Mouse (Mus musculus): Measurements from ENCODE around the gene Cpn2. TPM values are rescaled to one million over a fixed set of nuclear protein-coding genes. Genes with fewer than 3 reads are reported as not detected.

The Cpn2 gene
- polyA plus RNA-seq, 1 experiment from 2014 or later, result 3.6 TPM

DNA sequence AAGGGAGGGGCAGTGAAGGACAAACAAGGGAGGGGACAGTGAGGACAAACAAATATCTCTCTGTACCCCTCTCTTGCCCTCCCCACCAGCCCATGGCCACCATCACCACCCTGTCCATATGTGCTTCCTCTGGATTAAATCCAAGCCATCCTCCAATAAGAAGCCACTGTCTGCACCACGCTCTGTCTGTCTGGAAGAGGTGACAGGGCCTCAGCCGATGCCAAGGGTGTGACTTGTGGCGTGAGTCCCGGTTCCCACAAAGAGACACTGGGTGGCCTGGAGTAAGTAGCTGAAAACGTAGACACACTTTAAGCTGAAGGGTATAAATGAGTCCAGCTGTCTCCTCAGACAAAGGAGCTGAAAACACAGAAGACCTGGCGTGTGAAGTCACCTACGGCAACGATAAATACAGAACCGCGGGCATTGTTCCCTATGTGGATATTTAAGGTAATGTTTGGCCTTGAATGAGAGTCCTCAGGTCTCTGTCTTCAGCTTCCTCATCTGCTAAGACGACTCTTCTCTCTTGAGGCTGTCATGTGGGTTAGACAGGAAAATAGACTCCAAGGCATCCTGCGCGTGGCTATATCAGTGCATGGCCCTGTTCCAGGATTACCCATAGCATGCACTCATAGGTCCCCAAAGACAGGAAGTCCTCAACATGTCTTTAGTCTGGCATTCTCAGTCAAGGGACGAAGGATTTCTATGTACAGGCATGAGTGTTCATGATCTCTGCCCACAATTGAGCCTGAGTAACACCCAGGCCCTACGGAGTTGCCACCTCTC lies 8.4 kb upstream of the Cpn2 start:
- WGBS (ENCODE audit: insufficient replicate concordance), result 63% methylated on average over 15 of the region's 15 CpGs
- no peak for ATAC-seq (ENCODE audit: insufficient read depth)
- Histone ChIP-seq H3K36me3 (replicated peaks) (no peaks in the 10 kb centered on the region), H3K9ac (no peak overlapping the region), H3K27me3 (peaks cover 8% of the 10 kb centered on the region; the same call in 1 of the 2 replicates), H3K9me3 (replicated peaks) (no peaks in the 10 kb centered on the region), H3K4me2 (no peak overlapping the region), H3K4me1 (replicated peaks) (no peaks in the 10 kb centered on the region), H3K27ac (replicated peaks) (no peak overlapping the region), H3K4me3 (replicated peaks) (no peak overlapping the region)

DNA sequence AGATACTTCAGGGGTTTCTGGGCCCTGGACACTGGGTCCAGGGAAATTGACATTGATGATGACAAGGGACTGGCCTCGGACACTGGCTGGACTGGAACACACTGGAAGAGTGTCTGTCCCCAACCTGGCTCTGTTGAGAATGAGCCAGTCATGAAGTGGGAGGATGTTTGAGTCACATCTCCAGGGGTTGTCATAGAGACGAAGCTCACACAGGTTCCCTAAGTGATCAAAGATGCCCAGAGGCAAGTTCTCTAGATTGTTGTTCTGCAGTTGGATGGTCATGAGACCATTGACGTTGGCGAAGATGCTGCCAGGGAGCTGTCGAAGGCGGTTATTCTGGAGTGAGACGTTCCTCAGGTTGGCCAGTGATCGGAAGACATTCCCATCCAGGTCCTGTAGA lies 5.8 kb upstream of the Cpn2 start:
- no peaks in the 10 kb centered on the region for H3K36me3 ChIP-seq (replicated peaks)
- no peak overlapping the region for H3K9ac ChIP-seq
- no peaks in the 10 kb centered on the region for H3K27me3 ChIP-seq
- no peak overlapping the region for H3K4me2 ChIP-seq
- no peak overlapping the region for H3K27ac ChIP-seq (replicated peaks)
- no peaks in the 10 kb centered on the region for H3K9me3 ChIP-seq (replicated peaks)
- no peak for ATAC-seq (ENCODE audit: insufficient read depth)
- H3K4me1 ChIP-seq (replicated peaks), result no peaks in the 10 kb centered on the region
- H3K4me3 ChIP-seq (replicated peaks), result no peak overlapping the region
- 67% methylated on average over 8 of the region's 8 CpGs for WGBS (ENCODE audit: insufficient replicate concordance)

DNA sequence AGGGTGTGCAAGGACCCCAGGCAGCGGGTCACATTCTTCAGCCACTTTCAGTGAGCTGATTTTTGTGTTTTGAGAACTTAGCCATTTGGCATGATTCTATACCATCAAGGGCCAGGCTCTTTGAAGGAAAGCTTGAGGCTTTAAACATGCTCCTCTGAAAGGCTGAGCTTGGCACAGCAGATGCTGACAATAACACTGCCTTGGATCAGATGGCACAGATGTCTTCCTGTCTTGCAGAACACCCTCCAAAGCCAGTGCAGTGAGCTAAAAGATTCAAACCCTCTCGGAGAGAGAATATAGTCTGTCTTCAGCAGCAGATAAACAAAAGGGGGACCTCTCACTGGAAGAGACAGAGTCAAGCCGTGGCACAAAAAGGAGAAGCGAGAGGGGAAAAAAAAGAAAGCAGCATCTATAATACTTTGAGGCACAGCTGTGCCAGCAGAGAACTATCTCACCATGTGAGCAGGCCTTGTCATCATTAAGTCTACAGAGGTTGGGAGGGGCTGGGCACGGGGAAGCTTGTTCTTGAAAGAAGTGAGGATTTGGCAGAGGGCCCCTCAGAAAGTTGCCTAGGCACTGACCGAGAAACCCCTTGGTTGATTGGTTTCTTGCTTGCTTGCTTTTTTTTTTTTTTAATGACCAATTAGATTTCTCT lies 4.8 kb upstream of the Cpn2 start:
- WGBS (ENCODE audit: insufficient replicate concordance), result 51% methylated on average over 6 of the region's 6 CpGs
- Histone ChIP-seq H3K9me3 (replicated peaks) (no peaks in the 10 kb centered on the region), H3K9ac (no peak overlapping the region), H3K4me2 (no peak overlapping the region), H3K27ac (replicated peaks) (no peak overlapping the region), H3K36me3 (replicated peaks) (no peaks in the 10 kb centered on the region), H3K4me3 (replicated peaks) (no peak overlapping the region), H3K27me3 (no peaks in the 10 kb centered on the region), H3K4me1 (replicated peaks) (no peaks in the 10 kb centered on the region)
- ATAC-seq (ENCODE audit: insufficient read depth), result no peak

GRCm38 (mm10) chr16:30271223-30271761 lies 4.0 kb upstream of the Cpn2 start:
- H3K36me3 ChIP-seq (replicated peaks), result no peaks in the 10 kb centered on the region
- no peak overlapping the region for H3K9ac ChIP-seq
- H3K4me3 ChIP-seq (replicated peaks), result no peak overlapping the region
- no peak overlapping the region for H3K27ac ChIP-seq (replicated peaks)
- no peaks in the 10 kb centered on the region for H3K27me3 ChIP-seq
- H3K4me2 ChIP-seq, result no peak overlapping the region
- 54% methylated on average over 8 of the region's 8 CpGs for WGBS (ENCODE audit: insufficient replicate concordance)
- no peaks in the 10 kb centered on the region for H3K9me3 ChIP-seq (replicated peaks)
- no peaks in the 10 kb centered on the region for H3K4me1 ChIP-seq (replicated peaks)
- ATAC-seq (ENCODE audit: insufficient read depth), result no peak

DNA sequence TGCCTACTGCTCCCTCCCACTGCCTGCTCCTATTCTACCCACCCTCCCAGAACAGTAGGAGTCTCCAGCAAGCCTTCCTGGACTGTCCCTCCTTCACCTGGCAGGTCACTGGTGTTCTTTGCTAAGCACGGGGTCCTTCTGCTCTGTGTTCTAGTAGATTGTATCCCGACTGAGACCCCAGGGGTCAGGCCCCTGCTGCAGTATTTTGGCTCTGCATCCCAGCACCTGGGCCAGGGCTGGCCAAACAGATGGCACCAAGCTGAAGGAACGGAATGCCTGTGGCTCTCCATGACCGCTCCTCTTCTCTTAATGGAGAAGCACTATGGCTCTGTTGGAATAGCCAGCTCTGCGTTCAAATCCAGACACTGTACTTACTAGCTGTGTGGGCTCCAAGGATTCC lies 738 bp downstream of the Cpn2 start:
- no peak overlapping the region for H3K27ac ChIP-seq (replicated peaks)
- ATAC-seq (ENCODE audit: insufficient read depth), result no peak
- H3K27me3 ChIP-seq, result no peaks in the 10 kb centered on the region
- peak overlapping the region; percentile 52 for H3K4me2 ChIP-seq
- WGBS (ENCODE audit: insufficient replicate concordance), result 65% methylated on average over 5 of the region's 5 CpGs
- no peaks in the 10 kb centered on the region for H3K36me3 ChIP-seq (replicated peaks)
- H3K4me3 ChIP-seq (replicated peaks), result peak overlapping the region; percentile 42
- H3K4me1 ChIP-seq (replicated peaks), result 0 out of 2 replicates have a peak, but pooled peaks cover 2% of the 10 kb centered on the region
- no peak overlapping the region for H3K9ac ChIP-seq
- no peaks in the 10 kb centered on the region for H3K9me3 ChIP-seq (replicated peaks)

GRCm38 (mm10) chr16:30265611-30266010 lies 1.7 kb downstream of the Cpn2 start:
- H3K4me2 ChIP-seq, result peak overlapping the region; percentile 27
- no peak for ATAC-seq (ENCODE audit: insufficient read depth)
- H3K36me3 ChIP-seq (replicated peaks), result no peaks in the 10 kb centered on the region
- H3K9me3 ChIP-seq (replicated peaks), result no peaks in the 10 kb centered on the region
- no peak overlapping the region for H3K9ac ChIP-seq
- WGBS (ENCODE audit: insufficient replicate concordance), result 30% methylated on average over 4 of the region's 4 CpGs
- no peak overlapping the region for H3K4me3 ChIP-seq (replicated peaks)
- no peak overlapping the region for H3K27ac ChIP-seq (replicated peaks)
- no peaks in the 10 kb centered on the region for H3K27me3 ChIP-seq
- 0 out of 2 replicates have a peak, but pooled peaks cover 2% of the 10 kb centered on the region for H3K4me1 ChIP-seq (replicated peaks)

DNA sequence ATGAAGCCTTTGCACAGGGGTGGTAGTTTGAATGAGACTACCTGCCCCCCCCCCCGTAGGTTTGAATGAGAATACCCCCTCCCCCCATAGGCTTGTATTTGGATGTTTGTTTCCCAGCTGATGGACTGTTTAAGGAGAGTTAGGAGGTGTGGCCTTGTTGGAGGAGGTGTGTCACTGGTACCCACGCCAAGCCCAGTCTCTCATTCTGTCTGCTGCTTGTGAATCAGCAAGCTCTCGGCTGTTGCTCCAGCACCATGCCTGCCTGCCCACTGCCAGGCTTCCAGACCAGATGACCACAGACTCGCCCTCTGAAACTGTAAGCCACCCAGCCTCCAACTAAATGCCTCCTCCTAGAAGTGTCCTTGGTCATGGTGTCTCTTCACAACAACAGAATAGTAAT lies 4.1 kb downstream of the Cpn2 start:
- no peak overlapping the region for H3K9ac ChIP-seq
- H3K4me2 ChIP-seq, result no peak overlapping the region
- H3K27me3 ChIP-seq, result no peaks in the 10 kb centered on the region
- H3K27ac ChIP-seq (replicated peaks), result no peak overlapping the region
- no peaks in the 10 kb centered on the region for H3K9me3 ChIP-seq (replicated peaks)
- no peaks in the 10 kb centered on the region for H3K36me3 ChIP-seq (replicated peaks)
- ATAC-seq (ENCODE audit: insufficient read depth), result no peak
- H3K4me1 ChIP-seq (replicated peaks), result peaks cover 6% of the 10 kb centered on the region; the same call in 1 of the 2 replicates
- no peak overlapping the region for H3K4me3 ChIP-seq (replicated peaks)
- WGBS (ENCODE audit: insufficient replicate concordance), result 43% methylated on average over 4 of the region's 4 CpGs

GRCm38 (mm10) chr16:30262664-30263063 lies 4.6 kb downstream of the Cpn2 start:
- no peak overlapping the region for H3K4me3 ChIP-seq (replicated peaks)
- H3K4me2 ChIP-seq, result no peak overlapping the region
- no peak overlapping the region for H3K27ac ChIP-seq (replicated peaks)
- no peak for ATAC-seq (ENCODE audit: insufficient read depth)
- no peak overlapping the region for H3K9ac ChIP-seq
- WGBS (ENCODE audit: insufficient replicate concordance), result 0% methylated on average over 2 of the region's 2 CpGs
- no peaks in the 10 kb centered on the region for H3K9me3 ChIP-seq (replicated peaks)
- H3K4me1 ChIP-seq (replicated peaks), result peaks cover 10% of the 10 kb centered on the region
- H3K27me3 ChIP-seq, result no peaks in the 10 kb centered on the region
- H3K36me3 ChIP-seq (replicated peaks), result no peaks in the 10 kb centered on the region

- no peak overlapping the region for H3K4me3 ChIP-seq (replicated peaks)
- H3K4me2 ChIP-seq, result no peak overlapping the region
- no peak for ATAC-seq (ENCODE audit: insufficient read depth)
- no peak overlapping the region for H3K9ac ChIP-seq
- no peaks in the 10 kb centered on the region for H3K27me3 ChIP-seq
- no peak overlapping the region for H3K27ac ChIP-seq (replicated peaks)
- H3K36me3 ChIP-seq (replicated peaks), result no peaks in the 10 kb centered on the region
- no peaks in the 10 kb centered on the region for H3K9me3 ChIP-seq (replicated peaks)
- 63% methylated on average over 10 of the region's 10 CpGs for WGBS (ENCODE audit: insufficient replicate concordance)
- peaks cover 14% of the 10 kb centered on the region for H3K4me1 ChIP-seq (replicated peaks)
Observed at GRCm38 (mm10) chr16:30262157-30262556, 5.1 kb downstream of the Cpn2 start.

GRCm38 (mm10) chr16:30261341-30261740 lies 6.0 kb downstream of the Cpn2 start:
- no peaks in the 10 kb centered on the region for H3K27me3 ChIP-seq
- no peak for ATAC-seq (ENCODE audit: insufficient read depth)
- no peak overlapping the region for H3K9ac ChIP-seq
- H3K27ac ChIP-seq (replicated peaks), result no peak overlapping the region
- H3K4me1 ChIP-seq (replicated peaks), result peaks cover 14% of the 10 kb centered on the region
- 73% methylated on average over 9 of the region's 9 CpGs for WGBS (ENCODE audit: insufficient replicate concordance)
- no peak overlapping the region for H3K4me3 ChIP-seq (replicated peaks)
- H3K4me2 ChIP-seq, result no peak overlapping the region
- no peaks in the 10 kb centered on the region for H3K9me3 ChIP-seq (replicated peaks)
- no peaks in the 10 kb centered on the region for H3K36me3 ChIP-seq (replicated peaks)

DNA sequence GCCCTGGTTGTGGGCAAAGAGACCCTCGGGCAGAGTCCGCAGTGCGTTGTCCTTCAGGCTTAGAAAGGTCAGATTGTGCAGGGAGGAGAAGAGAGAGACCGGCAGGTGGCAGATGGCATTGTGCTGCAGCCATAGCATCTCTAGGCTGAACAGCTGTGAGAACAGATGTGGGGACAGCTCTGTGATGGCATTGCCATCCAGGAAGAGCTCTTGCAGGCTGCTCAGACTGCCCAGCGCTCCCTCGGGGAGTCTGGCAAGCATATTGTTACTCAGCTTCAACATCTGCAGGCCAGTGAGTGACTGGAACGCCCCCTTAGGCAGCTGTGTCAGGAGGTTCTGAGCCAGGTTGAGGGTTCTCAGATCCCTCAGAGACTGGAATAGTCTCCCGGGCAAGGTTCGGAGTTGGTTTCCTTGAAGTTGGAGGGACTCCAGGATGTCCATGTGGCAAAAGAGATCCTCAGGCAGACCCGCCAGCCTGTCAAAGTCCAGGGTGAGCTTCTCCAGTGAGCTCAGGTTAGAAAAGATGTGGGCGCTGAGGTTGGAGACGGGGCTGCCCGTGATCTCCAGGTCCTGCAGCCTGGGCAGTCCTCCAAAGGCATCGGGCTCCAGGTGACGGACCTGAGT lies 7.2 kb downstream of the Cpn2 start:
- H3K36me3 ChIP-seq (replicated peaks), result no peaks in the 10 kb centered on the region
- WGBS (ENCODE audit: insufficient replicate concordance), result 77% methylated on average over 15 of the region's 15 CpGs
- H3K27me3 ChIP-seq, result no peaks in the 10 kb centered on the region
- H3K27ac ChIP-seq (replicated peaks), result no peak overlapping the region
- no peak overlapping the region for H3K4me2 ChIP-seq
- no peaks in the 10 kb centered on the region for H3K9me3 ChIP-seq (replicated peaks)
- H3K4me3 ChIP-seq (replicated peaks), result no peak overlapping the region
- H3K9ac ChIP-seq, result no peak overlapping the region
- no peak for ATAC-seq (ENCODE audit: insufficient read depth)
- peaks cover 16% of the 10 kb centered on the region for H3K4me1 ChIP-seq (replicated peaks)
